Mouse (Mus musculus) thymus, postnatal 4 days (tissue): Measurements from ENCODE around the gene Vax2.
A peak's percentile ranks its signal among the peaks of the same experiment; 100 is the strongest.

ENCODE experiments used
- DNase-seq: peaks from one replicate; pipeline ENCODE4 v3.0.0; 2021

Vax2 gene

DNA sequence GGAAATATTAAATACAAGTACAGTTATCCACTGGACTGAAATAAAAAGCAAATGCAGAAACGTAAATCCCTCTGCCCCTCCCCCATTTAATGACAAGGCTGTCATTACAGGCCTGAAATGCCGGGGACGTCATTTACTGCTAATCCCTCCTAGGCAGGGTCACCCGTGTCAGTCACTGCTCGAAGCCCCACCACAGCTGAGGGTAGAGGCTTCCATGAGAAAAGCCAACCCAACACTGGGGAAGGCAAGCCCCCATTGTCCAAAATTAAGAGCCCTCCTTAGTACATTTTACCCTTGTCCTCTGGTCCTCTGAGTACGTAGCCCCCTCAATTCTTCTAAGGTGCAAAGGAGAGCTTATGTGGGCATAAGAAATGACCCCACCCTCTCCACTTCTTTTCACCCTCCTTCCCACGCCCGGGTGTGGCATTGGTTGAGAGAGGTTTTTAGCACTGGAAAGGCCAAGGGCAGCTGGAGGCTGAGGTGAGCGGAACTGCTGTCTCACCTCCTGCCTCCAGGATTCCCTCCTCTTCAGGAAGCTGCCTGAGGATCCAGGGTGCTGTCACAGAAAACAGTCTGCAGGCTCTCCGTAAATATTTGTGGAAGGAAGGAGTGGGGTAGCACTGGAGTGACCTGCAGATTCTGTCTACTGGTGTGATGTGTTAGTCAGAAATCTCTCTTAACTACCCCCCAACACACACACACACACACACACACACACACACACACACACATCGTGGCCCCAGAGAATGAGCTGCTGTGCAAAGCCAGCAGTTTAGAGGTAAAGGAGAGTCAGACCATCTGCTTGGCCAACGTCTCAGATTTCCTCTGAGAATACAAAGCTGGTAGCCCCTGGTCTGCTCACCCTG lies 2.4 kb downstream of the Vax2 start:
- no peak for DNase-seq

DNA sequence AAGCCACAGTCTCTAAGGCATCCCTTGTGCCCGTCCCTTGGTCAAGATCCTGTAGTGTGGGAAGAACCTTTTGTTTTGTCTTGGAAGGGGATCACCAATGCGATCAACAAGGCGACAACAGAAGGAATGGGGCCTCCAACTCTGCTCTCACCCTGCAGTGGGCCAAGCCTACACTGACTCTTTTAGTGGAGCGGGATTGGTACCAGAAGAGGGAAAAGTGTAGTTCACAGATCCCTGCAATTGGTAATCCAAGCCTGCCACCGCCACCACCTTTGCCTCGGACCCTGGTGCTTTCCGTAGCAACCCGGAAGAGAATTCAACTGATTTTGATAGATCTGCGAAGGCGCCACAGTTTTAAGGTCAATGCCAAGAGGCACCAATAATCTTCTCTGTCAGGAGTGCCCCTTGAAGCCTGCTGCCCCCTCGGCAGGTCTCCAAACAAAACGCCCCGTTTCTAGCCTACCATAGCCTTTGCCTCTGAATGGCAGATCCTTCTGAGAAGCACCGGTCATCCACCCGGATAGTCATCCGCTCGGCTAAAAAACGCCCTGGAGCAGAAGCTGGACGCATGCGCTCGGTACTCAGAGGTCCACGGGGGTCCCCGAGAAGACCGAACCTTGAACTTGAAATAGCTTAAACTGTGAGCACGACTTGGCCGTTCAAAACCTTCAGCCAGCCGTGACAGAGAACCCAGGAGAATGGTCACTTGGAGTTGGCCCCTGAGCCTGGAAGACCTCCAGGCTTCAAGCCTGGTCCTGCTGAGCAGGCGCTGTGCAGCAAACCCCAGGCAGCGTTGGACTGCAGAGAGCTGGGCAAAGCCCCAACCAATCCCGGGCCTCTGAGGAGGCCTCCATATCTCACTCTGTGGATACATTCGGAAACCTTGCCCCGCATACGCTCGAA lies 3.4 kb downstream of the Vax2 start:
- no peak for DNase-seq

GRCm38 (mm10) chr6:83715461-83716196 lies 4.6 kb downstream of the Vax2 start:
- DNase-seq: no peak

- no peak for DNase-seq
Observed at GRCm38 (mm10) chr6:83717026-83717425, 6.0 kb downstream of the Vax2 start.

DNA sequence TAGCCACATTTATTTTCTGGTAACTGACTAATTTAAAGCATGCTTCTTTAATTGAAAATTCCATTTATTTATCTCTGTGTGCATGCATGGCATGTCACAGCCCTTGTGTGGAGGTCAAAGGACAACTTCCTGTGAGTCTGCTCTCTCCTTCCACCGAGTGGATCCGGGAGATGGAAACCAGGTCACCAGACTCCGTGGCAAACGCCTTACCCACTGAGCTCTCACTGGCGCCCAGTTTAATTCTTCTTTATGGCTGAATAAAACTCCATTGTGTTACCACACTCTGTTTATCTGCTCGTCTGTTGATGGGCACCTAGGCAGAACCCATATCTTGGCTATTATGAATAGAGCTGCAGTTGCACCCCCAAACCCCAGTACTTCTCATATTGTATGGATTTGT lies 11.5 kb downstream of the Vax2 start:
- DNase-seq: no peak

DNA sequence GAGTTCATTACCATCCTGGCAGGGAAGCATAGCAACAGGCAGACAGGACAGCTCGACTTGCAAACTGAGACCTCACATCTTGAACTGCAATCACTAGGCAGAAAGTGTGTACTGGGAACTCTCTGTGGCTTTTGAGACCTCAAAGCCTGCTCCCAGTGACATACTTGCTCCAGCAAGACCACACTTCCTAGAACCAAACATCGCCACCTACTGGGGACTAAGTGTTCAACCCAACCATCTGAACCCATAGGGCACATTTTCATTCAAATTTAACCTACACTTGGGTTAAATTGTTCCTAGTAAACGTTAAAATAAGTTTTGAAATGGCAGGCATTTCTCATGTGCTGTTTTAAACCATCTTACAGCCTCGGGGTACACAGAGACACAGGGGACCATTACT lies 16.1 kb downstream of the Vax2 start:
- no peak for DNase-seq

- peak; percentile 76 for DNase-seq
Observed at GRCm38 (mm10) chr6:83728488-83728887, 17.4 kb downstream of the Vax2 start.

GRCm38 (mm10) chr6:83729350-83729970 lies 18.4 kb downstream of the Vax2 start:
- no peak for DNase-seq

DNA sequence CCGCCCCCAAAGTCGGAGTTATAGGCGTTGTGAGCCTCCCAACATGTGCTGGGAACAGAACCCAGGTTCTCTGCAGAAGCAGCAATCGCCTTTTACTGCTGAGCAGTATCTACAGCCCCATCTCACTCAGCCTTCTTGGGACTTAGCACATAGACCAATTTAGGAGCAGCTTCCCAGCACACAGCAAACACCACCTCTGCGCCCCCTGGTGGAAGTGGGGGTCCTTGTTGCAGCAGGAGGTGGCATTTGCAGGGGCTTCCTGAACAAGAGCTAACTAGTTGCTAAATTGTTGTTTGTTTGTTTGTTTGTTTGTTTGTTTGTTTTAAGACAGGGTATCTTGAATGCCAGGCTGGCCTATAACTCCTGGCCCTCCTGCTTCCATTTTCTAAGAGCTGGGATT lies 20.1 kb downstream of the Vax2 start:
- peak; percentile 93 for DNase-seq

DNA sequence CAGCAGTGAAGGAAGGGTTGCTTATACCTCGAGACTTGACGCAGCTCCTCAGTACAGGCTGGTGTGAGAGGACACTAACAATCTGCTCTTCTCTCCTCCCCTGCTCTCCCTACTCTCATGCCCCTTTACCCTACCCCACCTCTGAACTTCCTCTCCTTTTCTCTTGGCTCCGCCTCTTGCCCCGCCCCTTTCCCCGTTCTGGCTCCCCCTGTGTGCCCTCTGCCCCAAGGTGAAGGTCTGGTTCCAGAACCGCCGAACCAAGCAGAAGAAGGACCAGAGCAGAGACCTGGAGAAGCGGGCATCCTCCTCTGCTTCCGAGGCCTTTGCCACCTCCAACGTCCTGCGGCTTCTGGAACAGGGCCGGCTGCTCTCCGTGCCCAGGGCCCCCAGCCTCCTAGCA lies 26.2 kb downstream of the Vax2 start:
- peak; percentile 62 for DNase-seq

DNA sequence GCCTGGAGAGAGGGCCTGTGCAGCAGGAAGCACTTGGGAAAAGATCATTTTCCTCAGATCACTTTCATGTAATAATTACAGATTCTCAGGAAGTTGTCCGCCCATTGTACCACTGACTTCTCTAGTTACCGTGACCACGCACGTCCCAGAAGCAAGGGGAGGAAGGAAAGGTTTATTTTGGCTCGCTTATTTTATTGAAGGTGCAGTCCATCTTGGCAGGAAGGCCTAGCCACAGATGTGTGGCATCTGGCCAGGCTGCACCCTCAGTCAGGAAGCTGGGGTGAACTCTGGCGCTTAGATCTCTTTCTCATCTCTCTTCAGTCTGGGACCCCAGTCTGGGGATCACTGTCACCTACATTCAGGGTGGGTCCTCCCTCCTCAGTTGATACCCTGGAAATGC lies 27.5 kb downstream of the Vax2 start:
- no peak for DNase-seq

DNA sequence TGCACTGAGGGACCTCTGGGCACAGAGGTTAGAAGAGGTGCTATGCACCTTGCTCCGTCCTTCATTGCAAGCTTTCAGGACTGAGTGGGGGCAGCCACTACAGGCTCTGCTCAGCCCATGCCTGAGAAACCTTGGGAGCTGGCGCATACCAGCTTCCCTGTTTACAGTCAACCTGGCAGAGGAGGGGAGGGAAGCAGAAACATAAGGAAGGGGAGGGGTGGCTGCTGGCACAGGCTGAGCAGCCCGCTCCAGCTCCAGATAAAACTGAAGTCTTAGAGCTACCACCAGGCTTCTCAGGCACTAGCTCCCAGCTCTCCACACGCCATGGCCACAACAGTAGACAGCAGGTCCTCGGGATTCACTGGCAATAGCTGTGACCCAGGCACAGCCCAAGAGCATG lies 31.7 kb downstream of the Vax2 start, which contains the start of gene Atp6v1b1:
Gene Atp6v1b1 (plus strand): TSS at position 230 of the 400 bp plus-strand sequence.
- no peak for DNase-seq

GRCm38 (mm10) chr6:83743212-83743611 lies 32.1 kb downstream of the Vax2 start:
- no peak for DNase-seq

DNA sequence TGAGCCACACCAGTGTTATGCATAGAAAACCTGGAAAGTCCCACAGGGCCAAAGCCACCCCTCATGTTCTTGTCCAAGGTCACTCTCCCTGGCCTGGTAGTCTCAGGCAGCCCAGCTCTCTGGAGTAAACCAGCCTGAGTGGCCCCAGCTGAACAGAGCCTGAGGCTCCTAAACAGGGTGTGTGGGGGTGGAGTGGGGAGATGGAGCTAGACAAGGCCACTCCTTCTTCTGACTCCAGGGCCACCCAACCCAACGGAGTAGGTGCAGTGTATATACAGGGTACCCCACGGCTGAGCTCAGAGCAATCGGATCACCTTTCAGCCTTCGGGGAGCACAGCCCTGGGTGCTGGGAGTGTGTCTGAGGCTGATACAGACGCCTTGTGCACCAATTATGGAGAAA lies 33.1 kb downstream of the Vax2 start:
- DNase-seq: no peak

- DNase-seq: no peak
Observed at GRCm38 (mm10) chr6:83744557-83744956, 33.5 kb downstream of the Vax2 start.

DNA sequence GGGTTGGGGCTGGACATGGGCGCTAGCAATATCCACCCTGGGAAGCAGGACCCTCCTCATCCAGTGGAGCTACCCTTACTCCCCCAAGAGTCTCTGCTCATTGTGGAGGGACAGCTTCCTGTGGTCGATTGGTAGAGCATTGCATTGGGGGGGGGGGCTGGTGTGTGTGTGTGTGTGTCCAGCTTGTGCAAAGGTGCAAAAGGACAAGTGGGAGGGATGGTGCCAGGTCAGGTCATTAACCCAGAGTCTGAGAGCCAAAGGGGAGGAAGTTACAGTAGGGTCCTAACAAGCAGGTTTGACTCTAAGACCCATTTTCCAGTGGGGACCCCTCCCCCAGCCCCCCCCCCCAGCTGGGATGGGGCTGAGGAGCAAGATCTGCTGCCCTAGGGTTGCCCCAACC lies 34.4 kb downstream of the Vax2 start:
- DNase-seq: no peak

- DNase-seq: no peak
Observed at GRCm38 (mm10) chr6:83749286-83749685, 38.2 kb downstream of the Vax2 start.

- DNase-seq: peak; percentile 84
Observed at GRCm38 (mm10) chr6:83750171-83750684, 39.2 kb downstream of the Vax2 start.

GRCm38 (mm10) chr6:83756051-83756450 lies 45.0 kb downstream of the Vax2 start:
- DNase-seq: no peak

DNA sequence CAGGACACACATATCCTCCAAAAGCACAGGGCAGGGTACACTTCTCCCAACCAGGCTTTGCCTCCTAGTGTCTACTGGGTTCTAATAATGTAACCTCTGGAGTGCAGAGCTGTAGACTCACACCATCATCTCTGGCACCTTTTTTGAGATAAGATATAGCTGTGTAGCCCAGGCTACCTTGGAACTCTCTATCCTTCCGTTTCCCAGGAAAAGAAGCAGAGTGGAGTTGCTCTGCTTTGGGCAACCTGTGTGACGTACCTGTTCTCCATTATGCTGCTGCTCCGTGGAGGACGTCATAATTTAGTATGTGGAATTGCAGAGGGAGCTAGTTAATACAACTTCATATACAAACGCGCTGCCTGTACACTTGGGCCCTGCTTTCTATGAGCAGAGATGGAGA lies 51.3 kb downstream of the Vax2 start, which contains the start of gene Ankrd53:
Gene Ankrd53 (plus strand): TSS at position 301 of the 400 bp plus-strand sequence.
- no peak for DNase-seq

DNA sequence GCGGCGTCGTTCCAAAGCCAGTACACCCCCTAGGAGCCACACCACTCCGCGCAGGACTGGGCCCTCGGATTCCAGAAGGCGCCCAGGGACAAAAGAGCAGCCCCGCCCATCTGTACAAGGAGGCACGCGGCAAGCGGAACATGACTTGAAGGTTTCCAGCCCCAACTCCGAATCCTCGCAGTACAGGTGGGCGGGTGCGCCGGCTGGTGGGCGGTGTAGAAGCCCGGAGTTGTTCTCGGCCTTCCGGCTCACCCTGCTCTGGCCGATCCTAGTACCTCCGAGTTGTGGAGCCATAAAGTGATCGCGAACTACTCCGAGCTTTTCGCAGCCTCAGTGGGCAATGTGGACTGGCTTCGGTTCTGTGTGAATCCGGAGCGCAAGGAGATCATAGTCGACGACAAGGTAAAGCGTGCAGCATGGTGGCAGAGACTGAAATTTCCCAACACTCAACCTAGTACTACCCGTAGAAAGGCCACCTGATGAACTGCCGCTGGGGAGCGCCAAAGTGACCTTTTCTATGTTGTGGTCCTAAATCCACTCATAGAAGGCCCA lies 51.9 kb downstream of the Vax2 start:
- DNase-seq: peak; percentile 63

GRCm38 (mm10) chr6:83766982-83767381 lies 55.9 kb downstream of the Vax2 start:
- no peak for DNase-seq
